Mouse (Mus musculus): Measurements from ENCODE around the gene Prkra.

DNA sequence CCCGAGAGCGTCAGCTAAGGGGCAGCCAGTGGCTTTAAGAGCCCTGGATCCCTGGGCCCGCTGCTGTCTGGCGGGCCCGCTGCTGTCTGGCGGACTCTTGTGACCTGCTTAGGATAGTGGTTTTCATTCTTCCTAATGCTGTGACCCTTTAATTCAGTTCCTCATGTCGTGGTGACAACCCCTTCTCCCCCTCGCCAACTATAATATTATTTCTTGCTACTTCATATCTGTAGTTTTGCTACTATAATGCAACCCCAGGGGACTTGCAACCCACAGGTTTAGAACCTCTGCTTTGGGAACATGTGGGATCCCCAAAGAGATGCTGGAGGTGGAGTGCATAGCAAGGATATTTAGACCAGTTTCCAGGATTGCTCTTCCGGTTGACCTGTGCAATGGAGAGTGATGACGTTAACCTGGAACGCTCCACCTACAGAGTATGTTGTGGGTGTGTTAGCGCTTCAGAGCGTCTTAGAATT lies 889 bp upstream of the Prkra start:
- TF ChIP-seq POLR2A (IDR thresholded peaks at IDR 0.05; ENCODE audit: low read depth, low read length) (no peak), CTCF (conservative IDR thresholded peaks at IDR 0.05; ENCODE audit: insufficient read depth, insufficient read length, low read depth, low read length) (no peak)
